Mouse (Mus musculus): Measurements from ENCODE around the gene Mrpl28.

The Mrpl28 gene

DNA sequence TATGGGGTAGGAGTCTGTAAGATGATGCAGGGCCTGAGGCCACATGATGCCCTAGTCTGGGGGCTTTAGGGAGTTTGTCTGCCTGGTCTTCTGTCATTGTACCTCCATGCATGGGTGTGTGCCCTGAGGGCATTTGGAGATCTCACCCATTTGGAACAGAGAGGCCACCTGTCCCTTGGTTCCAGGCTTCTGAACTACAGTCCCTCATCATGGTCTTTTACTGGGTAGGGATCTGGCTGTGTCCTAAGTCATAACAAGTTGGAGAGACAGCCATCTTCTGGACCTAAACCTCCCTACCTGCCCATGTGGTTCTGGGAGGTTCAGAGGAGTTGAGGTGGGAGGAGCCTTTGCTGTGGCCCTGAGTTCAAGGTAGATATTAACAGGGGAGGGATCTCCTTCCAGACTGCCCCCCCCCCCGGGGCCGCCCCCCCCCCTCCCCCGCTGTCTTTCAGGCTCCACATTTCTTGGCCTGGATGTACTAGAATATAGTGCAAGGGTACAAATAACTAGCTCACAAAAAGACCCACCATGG lies 7.3 kb upstream of the Mrpl28 start:
- DNase-seq (ENCODE audit: low spot score in 2 of 2): no peak

DNA sequence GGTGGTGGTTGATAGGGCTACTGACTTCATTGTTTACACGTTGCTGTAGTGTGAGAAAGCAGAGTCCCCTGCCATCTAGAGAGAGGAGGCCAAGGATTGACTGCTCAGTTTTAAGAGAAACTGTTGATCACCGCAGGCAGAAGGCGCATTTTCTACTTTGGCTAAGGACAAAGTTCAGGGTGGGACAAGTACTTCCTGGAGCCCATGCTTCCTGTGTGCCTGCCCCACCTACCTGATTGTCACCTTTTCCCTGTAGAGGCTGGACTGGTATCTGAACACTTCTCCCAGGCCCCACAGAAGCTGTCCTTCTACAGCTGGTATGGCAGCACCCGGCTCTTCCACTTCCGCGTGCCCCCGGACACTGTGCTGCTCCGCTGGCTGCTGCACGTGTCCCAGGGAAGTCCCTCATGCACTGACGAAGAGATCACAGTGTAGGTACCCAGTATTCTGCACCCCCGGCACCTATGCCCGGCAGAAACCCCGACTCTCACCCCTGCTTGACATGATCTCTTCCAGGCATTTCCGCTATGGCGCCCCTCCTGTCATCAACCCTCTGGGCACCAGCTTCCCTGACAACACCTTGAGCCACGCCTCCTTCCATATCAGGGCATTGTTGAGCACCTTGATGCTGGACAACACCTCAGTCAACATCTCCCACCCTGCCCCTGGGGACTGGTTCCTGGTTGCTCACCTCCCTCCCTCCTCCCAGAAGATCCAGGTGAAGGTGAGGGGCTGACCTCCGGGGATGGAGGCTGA lies 6.6 kb upstream of the Mrpl28 start:
- DNase-seq (ENCODE audit: low spot score in 2 of 2): no peak

DNA sequence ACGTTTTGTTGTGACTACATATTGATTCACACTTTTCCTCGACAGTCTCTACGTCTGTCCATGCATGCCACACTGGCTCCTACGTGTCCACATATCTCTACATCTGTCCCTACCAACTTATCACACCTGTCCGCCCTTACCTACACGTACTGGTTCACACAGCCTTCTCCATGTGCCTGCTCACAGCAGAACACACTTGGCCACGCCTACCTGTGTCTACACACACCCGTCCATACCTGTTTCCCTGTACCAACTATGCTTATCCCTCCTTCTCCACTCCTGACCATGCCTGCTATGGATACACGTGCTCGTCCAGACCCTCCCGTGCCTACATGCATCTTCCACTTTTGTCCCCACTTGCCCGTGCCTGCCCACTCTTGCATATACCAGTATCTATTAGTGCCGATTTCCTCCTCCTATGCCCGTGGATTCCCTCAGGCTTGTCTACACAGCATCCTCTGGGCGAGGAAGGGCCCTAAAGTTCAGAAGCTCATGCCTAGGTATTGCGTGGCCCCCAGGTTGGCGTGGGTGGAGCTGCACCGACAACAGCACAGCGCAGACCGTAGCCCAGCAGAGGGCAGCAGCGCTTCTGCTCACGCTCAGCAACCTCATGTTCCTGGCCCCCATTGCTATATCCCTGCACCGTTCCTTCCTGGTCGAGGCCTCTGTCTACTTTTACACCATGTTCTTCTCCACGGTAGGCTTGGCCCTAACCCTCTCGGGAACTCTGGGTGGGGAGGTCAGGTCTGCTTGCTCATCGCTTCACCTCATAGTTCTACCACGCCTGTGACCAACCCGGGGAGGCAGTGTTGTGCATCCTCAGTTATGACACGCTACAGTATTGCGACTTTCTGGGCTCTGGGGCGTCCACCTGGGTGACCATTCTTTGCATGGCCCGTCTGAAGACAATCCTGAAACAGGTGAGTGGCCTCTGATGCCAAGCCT lies 3.3 kb upstream of the Mrpl28 start:
- DNase-seq (ENCODE audit: low spot score in 2 of 2): peak in 1 of 2 experiments; percentile 78

DNA sequence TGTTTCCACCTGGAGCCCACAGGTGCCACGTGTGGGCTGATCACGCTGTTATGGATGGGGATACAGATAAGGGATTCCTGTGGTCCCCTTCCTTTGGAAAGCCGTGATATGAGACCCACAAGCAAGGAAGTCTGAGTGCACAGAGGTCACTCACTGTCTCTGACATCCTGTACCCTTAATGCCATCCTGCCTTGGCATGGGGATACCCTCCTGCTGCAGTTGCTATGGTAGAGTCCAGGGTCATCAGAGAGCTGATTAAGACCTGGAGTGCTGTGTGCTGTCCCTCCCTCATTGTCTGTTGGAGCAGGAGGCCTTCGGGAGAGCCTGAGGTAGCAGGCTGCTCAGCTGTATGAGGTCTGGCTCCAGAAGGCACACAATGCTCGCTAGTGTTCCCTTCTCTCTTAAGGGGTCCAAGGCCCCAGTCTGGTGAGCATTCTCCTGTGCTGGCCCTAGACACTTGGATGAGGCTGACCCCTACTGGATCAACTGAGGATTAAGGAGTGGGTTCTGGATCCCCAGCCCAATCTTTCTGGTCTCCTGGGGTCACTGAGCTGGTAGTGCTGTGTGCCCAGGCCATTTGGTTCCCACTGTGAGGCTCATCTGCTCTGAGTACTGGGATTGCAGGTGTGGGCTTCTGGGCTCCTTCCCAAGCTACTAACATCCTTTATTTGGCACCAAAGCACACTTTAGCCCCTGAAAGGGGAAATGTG lies 714 bp upstream of the Mrpl28 start:
- no peak for DNase-seq (ENCODE audit: low spot score in 2 of 2)

DNA sequence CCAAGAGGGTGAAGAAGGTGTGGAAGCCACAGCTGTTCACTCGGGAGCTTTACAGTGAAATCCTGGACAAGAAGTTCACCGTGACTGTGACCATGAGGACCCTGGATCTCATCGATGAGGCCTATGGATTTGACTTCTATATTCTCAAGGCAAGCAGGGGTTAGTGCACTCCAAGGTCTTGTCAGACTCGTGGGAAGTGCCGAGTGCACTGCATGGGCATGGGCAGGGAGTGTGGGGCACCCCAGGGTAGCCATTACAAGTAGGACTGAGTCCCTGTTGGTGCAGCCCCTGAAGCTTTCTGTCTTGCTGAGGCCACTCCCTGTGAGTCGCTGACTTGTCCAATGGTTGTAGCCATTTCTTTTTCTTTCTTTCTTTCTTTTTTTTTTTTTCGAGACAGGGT lies 1.3 kb downstream of the Mrpl28 start:
- DNase-seq (ENCODE audit: low spot score in 2 of 2): no peak

DNA sequence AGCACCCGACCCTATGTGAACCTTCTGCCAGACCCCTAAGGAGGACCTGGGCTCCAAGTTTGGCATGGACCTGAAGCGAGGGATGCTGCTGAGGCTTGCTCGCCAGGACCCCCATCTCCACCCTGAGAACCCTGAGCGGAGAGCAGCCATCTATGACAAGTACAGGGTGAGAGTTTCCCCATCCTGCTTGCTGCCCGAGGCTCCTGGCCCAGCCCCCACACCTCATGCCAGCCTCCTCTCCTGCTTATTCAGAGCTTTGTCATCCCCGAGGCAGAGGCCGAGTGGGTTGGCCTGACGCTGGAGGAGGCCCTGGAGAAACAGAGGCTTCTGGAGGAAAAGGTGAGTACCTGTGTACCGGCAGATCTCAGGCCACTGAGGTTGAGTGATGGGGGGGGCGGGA lies 1.9 kb downstream of the Mrpl28 start:
- DNase-seq (ENCODE audit: low spot score in 2 of 2): no peak

DNA sequence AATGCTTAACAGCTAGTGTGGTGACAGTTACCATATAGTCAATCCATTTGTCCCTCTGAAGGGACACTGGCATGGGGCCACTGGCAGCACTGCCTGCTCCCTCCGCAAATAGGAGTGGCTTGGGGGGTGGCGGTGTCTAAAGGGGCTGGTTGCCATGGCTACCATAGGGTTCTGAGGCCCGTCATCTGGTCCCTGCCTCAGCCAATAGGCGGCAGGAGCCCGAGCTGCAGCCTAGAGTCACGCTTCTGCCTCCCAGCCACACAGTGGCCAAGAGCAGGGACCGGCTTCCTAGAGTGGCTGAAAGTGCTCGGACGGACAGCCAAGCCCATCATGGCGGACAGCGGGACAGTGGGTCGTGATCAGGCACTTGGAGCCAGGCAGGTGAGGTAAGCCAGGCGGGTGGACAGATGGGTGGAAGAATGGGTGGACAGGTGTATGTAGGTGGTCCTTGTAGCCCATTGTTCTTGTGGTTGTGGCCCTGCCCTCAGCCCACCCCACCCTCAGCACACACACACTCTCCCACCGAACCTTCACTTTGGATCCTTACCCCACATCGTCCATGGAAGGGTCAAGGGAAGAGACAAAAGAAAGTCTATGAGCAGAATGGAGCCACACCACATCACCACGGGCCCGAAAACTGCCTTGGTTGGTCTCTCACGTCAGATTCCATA lies 7.9 kb downstream of the Mrpl28 start:
- DNase-seq (ENCODE audit: low spot score in 2 of 2): no peak

DNA sequence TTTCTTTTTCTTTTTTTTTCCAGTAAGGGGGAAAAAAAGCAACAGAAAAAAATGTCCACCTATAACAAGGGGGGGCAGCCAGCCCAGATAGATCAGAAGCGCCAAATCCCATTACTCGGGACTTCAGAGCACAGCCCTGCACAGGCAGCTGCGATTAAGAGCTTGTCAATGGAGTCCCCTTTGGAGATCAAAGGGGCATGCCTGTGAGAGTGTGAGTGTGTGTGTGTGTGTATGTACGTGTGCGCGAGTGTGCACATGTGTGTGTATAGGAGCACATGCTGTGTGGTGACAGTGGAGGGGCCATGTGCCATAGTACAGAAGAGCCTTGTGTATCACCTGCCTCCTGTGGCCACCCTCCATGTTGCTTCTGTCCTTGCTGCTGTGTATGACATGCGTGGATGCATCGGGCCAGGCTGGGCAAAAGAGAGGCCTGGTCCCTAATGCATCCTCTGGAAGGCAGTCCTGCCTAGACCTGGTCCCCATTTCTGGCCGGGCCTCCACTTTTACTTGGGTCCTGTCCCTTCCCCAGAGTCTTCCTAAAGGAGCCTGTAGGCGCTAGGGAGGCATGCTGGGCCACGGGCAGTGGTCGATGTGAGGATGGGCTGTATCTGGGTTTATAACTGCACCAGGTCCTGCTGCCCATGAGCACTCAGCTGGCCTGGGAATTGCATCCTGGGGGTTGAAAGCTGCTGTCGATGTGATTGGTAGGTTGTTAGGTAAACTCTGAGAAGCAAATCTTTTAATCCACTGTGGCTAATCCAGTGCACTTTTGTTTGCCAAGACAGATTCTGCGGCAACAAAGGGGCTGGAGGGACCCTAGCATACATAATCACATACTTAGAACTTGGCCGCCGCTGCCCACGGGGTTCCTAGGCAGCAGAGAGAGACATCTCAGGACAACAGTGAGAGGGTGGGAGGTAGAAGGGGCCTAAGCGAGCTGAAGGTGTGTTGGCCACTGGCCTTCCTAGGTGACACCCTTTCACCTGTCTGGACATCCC lies 8.9 kb downstream of the Mrpl28 start:
- DNase-seq (ENCODE audit: low spot score in 2 of 2): no peak

DNA sequence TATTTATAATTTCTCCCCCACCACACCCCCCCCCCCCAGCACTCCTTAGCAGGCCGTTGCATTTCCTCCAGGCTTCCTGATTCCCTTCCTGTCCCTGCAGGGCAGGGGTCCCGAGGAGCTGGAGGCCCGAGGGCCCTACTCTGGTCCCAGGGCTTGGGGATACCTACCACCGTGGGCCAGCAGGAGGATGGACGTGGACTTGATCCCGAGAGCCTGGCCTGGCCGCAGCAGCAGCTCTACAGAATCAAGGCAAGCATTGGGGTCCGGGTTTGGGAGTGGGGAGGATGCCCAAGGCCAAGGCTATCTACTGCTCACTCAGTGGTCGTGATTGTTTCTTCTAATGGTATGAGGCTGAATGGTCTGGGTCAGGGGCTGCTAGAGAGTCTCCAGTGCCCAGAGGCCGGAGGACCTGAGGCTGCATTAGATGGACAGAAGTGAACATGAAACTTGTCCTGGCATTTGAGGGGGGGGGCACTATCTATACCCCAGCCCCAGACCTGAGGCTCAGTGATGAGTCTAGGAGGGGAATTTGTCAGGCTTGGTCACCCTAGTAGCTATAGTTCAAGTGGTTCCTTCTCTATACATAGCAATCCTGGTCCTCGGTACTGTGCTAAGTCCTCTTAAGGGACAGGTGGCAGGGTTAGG lies 13.9 kb downstream of the Mrpl28 start:
- DNase-seq (ENCODE audit: low spot score in 2 of 2): no peak

DNA sequence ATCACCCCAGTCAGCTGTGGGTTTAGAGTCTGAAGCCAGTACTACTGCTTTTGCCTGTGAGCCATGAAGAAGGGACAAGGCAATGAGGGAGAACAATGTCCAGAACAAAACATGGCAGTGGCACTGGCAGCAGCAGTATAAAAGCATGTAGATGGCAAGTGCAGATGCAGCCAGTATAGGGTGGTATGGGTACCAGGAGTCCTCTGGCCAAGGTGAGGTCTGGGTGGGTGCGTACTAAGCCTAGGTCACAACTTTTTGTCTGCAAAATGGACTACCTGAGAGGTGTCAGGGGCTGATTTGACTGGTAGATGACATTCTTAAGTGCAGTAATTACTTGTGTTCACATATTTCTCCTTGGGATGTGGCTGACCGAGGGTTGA lies 14.4 kb downstream of the Mrpl28 start:
- DNase-seq (ENCODE audit: low spot score in 2 of 2): no peak

DNA sequence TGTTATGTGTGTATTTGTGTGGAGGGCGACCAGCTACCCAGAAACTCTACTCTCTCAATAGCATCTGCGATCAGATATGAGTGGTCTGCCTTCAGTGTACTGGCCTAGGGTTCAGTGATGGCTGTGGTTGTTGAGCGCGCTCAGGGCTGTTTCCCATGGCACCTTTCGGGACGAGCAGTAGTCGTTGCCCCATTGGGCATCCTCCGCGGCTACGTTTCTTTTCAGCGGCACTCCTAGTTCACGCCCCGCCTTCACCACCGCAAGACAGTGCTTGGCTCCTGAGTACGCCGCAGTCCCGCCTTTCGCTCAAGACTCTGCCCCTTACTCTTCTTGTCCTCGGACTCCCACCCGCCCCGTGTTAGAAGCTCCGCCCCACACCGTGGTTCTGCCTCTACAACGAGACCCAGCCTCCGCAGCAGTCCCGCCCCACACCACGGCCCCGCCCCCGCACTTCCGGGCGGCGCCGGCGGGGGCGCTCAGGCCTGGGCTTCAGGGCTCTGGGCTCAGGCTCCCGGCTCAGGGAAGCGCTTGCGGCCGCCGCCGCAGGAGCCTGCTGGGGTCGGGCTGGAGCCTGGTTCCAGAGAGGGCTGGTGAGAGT lies 15.0 kb downstream of the Mrpl28 start, which contains the start of gene Axin1:
Gene Axin1 (plus strand): TSS at position 450 of the 598 bp plus-strand sequence.
- peak; percentile 92 to 94 for DNase-seq (ENCODE audit: low spot score in 2 of 2)

DNA sequence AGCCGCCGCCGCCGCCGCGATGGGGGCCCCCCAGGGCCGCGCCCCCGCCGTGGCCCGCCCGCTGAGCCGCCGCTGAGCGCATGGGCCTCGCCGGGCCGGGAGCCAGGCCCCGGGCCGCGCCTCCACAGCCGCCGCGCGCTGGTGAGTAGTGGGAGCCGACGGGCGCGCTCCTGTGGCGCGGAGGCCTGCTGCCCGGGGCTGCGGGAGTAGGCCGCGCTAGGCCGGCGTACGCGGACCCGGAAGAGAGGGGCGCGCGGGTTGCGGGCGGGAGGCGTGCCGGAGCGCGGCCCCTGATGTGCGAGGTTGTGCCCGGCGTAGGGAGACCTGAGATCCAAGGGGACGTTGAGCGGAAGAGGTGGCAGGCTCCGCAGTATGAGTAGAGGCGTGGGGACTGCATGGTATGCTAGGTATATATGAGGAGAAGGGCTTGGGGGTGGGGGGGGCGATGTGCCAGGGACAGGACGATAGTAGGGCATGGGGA lies 15.6 kb downstream of the Mrpl28 start:
- DNase-seq (ENCODE audit: low spot score in 2 of 2): peak in 1 of 2 experiments; percentile 62

DNA sequence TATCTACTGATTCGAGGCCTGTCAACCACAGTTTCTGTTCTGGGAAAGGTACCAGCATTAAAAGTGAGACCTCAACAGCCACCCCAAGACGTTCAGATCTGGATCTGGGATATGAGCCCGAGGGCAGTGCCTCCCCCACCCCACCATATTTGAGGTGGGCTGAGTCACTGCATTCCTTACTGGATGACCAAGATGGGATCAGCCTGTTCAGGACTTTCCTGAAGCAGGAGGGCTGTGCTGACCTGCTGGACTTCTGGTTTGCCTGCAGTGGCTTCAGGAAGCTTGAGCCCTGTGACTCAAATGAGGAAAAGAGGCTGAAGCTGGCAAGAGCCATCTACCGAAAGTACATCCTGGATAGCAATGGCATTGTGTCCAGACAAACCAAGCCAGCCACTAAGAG lies 19.5 kb downstream of the Mrpl28 start:
- DNase-seq (ENCODE audit: low spot score in 2 of 2): no peak

DNA sequence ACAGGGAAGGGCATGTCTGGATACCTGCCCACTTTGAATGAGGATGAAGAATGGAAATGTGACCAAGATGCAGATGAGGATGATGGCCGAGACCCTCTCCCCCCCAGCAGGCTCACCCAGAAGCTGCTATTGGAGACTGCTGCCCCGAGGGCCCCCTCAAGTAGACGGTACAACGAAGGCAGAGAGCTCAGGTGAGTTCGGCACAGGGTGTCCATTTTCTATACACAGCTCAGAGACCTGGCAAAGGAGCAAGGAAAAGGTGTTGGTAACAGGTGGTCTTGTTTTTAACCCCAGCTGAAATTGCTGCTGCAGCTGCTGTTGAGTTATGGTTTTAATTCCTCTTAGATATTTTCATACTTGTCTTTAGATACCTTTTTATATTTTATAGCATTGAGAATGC lies 20.1 kb downstream of the Mrpl28 start:
- DNase-seq (ENCODE audit: low spot score in 2 of 2): no peak

DNA sequence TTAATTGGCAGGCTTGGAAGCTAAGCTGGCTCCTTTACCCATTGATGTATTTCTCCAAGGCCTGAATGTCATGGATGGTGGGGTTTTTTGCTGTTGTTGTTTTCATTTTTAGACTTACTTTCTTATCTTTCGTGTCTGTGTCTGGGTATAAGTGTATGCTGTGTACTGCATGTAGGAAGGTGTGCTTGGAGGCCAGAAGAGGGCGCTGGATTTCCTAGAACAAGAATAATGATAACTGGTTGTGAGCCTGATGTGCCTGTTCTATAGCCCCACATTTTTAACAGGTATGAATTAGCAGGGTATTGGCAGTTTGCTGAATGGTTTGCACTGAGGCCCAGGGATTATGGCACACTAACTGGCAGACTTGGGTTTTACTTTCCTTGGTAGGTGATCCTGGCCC lies 25.8 kb downstream of the Mrpl28 start:
- DNase-seq (ENCODE audit: low spot score in 2 of 2): no peak

DNA sequence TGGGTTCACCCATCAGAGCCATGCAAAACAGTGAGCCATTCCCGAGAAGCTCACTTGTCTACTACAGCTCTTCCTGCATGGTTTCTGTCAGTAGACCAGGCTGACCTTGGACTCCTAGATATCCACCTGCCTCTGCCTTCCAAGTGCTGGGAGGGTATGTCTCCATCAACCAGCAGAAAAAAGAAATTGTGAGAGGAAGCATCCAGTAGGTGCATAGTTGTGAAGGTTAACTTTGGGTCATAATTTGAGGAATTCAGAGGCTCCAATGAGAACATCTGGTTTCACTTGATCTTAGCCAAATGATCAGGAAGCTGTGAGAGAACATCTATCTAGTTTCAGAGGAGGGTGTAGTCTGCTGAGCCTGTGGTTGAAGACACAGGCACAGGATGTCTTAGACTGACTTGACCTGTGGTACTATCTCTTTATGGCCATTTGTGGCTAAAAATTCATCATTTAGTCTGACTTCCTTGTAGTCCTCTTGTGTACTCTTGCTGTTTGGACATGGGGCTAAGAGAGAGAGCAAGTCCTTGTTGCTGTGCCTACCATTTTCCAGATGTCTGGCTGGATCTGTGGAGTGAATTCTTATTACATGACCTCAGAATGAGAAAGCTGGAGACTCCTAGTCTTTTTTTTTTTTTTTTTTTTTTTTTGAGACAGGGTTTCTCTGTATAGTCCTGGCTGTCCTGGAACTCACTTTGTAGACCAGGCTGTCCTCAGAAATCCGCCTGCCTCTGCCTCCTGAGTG lies 28.8 kb downstream of the Mrpl28 start:
- no peak for DNase-seq (ENCODE audit: low spot score in 2 of 2)

DNA sequence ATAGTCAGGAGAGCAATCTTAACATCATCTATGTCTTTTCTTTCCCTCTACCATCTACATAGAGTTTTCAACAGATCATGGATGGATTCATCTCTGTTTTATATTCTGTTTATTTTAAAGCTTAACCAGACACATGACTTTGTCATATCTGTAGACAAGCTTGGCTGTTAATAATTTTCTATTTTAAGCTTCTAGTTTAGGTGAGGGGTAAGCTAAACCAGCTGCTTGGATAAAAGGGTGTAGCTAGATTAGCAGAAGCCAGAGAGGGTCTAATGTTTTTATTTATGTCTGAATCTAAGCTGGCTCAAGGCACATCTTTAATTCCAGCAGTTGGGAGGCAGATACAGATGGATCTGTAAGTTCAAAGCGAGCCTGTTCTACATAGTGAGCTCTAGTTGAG lies 39.4 kb downstream of the Mrpl28 start:
- no peak for DNase-seq (ENCODE audit: low spot score in 2 of 2)

DNA sequence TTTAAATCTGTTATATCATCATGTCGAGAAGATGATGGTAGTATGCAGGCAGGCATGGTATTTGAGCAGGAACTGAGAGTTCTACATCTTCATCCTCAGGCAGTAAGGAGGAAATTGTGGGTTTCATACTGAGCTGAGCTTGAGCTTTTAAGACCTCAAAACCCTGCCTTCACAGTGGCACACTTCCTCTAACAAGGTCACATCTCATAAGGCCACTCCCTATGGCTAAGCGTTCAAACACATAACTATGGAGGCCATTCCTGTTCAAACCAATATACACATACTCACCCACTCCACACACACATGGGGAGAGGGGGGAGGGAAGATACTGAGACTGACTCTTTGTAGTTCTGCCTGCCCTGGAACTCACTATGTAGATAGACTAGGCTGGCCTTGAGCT lies 44.7 kb downstream of the Mrpl28 start:
- DNase-seq (ENCODE audit: low spot score in 2 of 2): peak; percentile 14 to 32
